Mouse (Mus musculus) gastrocnemius, adult 18-20 months (tissue): ENCODE results near the gene Mtmr3. TPM values are rescaled to one million over a fixed set of nuclear protein-coding genes. Genes with fewer than 3 reads are reported as not detected.
"Not testable (repeated sequence)": the region's sequence is repeated elsewhere in the genome, so short reads cannot be mapped to it uniquely, and the experiment has no call there.

Experiments
- DNase-seq: peaks from one replicate; pipeline ENCODE4 v3.0.0; 2021; ENCODE audit warnings: low spot score
- total RNA-seq, 2 experiments: library from RNA; stranded (reverse); gene quantifications; 2 replicates each; pipeline ENCODE4 v1.2.3; 2021

Mtmr3 gene
- total RNA-seq, 2 experiments from 2014 or later, result 45.1 to 51.2 TPM

DNA sequence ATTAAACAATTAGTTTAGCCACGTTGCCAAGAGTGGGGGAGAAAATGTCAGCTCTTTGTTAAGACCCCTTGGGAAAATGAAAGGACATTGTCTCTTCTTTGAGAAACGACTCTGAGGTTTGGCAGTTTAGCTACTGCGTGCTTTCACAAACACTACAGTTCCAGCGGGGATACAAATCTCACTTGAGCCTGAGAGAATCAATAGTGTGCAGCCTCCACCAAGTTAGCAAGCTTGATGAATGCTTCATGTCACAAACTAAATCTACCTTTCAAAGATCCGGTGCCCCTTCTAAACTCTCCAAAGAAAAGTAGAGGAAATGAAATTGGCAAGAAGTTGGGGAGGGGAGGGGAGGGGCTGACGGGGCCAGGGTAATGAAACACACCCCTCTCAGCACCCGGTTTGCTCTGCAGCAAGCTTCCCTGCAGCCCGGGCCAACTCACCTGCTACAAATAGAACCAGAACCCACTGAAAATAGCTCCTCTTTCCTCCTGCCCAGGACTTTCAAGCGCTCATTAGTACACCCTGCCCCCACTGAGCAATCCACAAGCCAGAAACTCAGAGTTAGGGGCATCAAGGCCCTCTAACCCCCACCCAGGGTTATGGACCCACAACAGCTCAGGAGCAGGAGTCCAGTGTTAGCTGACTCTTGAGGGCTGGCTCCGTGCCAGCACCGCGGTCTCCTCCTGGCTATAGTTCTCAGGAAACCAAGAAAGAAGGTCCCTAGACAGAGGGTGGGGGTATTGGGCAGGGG is 8.2 kb upstream of the Mtmr3 start:
- DNase-seq, result peak; percentile 62

DNA sequence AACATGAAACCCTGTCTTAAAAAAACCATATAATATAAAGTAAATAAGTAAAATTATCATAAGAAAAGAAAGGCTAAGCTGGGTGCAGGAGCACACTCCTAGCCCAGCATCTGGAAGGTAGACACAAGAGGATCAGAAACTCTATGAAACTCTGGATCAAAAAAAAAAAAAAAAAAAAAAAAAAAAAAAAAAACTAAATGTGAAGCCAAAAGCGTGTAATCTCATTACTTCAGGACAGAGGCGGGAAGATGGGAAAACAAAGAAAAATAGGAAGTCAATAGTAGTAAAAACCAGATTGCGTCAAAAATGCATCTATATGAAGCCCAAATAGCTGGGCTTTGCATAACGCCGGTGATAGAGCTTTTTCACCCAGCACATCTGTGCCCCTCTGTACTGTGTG is 7.2 kb upstream of the Mtmr3 start:
- DNase-seq, result no peak

DNA sequence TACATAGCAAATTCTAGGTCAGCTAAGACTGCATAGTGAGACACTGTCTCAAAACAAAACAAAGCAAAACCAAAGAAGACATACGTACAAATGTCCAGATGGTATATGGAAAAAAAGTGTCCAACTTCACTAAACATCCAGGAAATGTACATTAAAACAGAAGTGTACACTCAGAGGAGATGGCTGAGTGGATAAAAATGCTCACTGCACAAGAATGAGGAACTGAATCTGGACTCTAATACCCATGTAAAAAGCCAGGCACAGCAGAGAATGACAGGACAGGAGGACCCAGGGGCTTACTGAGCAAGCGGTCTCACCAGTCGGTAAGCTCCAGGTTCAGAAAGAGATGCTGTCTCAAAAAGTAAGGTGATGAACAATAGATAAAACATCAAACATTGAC is 5.3 kb upstream of the Mtmr3 start:
- DNase-seq, result no peak

DNA sequence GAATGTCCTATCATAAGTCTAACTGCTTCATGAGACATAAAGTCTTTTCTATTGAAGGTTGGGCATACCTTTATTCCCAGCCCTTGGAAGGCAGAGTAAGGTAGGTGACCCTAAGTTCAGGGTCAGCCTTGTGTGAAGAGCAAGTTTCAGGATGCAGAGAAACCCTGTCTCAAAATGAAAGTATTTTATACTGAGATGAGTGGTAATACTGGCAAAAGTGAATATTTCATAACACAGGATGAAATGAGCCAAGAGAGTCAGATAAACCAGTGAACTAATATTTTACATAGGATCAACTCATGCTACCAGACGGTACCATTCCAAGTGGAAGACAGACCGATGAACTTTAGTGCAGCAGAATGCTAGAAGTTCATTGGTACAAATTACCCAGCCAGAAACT is 3.7 kb upstream of the Mtmr3 start:
- no peak for DNase-seq

DNA sequence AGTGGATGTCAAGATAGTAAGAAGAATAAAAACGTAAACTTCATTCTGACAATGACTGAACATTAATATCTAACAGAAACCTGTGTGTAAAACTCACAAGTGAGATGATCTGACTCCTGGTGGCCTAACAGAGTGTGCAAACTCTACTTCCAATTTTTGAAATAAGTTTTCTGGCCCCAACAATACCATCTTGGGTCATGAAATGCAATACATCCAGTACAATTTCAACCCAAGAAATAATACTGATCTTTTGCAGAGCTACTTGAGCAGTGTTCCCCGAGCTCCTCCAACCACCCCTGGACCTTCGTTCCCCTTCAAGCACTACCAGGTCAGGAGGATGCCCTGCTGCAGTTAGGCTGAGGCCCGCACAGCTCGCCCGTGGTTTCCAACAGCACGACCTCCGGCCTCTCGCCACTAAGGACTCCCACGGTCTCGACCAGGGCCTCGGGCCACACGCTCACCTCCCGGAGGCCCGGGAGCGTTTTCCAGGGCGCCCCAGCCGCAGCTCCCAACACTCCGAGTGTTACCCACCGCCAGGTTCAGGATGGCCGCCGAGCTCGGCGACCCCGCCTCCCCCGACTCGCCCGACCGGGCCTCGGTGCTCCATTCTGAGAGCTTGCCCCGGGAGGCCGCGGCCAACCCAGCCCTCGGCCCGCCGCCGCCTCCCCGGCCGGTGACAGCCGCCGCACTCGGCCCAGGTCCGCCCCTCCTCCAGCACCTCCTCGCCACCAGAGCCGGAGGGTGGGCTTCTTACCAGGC is 635 bp downstream of the Mtmr3 start:
- peak; percentile 36 for DNase-seq

DNA sequence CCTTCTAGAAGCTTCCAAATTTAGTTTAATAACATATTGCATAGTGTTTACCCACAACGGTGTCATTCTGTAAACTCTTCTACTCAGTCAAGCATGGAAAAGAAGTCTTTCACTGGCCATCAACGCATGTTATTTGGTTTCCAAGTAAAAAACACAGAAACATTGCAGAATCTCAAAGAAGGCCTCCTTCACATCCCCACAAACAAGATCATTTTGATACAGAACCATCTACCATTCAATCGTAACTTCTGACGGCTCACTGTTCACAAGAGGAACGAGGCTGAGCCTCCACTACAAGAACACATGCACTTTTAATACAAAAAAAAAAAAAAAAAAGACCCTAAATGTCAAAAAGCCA is 1.2 kb downstream of the Mtmr3 start:
- DNase-seq, result no peak

DNA sequence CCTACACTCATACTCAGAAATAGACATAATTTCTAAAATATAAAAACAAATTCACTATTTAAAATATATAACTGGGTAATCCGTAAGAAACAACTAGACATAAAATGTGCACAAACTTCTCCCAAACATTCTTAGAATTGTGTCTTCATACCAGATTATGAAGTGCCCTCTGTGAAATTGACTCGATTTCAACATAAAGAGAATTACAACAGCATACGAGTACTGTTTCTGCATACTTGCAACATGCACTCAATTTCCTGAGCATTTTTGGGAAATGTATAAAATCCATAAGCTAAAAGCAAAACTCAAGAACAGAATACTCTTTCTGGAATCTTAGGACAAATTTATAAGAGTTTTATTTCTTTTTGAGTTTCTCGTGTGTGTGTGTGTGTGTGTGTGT is 2.9 kb downstream of the Mtmr3 start:
- no peak for DNase-seq

DNA sequence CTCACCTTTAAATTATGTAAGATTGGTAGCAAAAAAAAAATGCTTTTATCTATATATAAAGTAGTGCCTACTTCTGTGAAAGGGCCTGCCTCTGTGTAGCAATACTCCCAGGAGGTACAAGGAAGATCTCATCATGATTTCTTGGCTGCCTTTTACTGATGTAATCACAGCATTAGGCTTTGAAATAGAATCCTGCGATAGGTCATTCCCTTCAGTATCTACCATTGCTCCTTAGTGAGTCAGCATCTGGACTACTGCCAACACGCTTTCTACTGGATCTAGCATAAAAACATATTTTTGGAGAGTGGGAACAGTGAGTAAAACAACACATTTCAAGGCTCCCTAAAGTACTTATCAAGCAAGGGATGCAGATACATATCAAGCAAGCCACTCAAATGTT is 16.0 kb downstream of the Mtmr3 start:
- peak; percentile 85 for DNase-seq

DNA sequence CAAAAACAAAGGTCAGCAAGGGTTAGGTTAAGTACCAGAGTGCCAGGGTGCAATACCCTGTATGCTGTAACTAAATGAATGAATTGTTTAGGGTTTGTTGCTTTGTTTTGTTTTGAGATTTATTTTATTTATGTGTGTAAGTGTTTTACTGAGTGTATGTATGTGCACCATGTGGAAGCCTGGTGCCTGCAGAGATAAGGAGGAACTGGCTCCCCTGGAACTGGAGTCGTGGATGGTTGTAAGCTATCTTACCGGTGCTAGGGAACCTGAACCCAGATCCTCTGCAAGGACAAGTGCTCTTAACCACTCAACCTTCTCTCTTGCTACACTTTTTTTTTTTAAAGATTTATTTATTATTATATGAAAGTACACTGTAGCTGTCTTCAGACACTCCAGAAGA is 17.6 kb downstream of the Mtmr3 start:
- no peak for DNase-seq

DNA sequence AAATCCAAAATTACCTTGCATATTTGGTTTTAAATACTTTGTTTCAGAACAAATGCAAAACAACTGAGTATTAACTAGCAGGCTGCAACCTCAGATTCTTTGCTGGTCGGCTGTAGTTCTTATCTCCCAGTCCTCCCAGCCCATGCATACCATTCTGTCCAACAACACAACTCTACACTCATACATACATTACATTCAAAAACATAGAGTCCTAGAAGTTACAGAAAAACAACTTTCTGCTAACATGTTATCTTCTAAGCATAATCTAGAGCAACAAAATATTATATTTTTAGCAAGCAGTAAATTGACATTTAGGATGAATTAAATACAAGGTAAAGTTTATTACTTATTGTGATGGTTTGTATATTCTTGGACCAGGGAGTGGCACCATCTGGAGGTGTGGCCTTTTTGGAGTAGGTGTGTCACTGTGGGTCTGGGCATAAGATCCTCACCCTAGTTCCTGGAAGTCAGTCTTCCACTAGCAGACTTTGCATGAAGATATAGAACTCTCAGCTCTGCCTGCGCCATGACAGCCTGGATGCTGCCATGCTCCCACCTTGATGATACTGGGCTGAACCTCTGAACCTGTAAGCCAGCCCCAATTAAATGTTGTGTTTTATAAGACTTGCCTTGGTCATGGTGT is 18.5 kb downstream of the Mtmr3 start:
- not testable (repeated sequence) for DNase-seq

DNA sequence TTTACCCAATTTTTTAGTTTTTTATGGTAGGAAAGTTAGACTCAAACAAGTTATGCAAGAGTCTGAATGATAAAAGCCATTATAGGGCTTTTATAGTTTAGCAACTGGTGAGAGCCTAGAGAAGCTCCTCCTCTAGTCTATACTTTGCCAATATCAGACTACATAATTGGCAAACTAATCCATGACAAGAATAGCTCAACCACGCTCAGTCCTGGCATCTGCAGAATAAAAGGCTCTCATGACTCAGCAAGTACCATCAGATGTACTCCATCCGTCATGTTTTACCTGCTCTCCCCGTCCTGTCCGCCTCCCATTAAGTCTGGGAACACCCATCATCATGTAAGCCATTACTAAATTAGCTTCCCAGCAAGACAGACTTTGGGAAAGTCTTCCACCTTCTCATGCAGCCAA is 23.2 kb downstream of the Mtmr3 start:
- peak; percentile 65 for DNase-seq

DNA sequence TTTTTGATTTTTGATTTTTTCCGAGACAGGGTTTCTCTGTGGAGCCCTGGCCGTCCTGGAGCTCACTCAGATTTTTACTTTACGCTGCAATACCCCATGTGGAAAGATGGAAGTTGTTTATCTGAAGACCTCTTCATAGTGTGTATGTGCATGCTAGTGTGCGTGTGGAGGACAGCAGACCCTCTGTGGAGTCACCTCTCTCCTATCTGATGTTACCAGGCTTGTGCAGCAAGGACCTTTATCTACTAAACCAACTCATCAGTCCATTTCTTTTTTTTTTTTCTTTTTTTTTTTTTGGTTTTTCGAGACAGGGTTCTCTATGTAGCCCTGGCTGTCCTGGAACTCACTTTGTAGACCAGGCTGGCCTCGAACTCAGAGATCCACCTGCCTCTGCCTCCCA is 28.3 kb downstream of the Mtmr3 start:
- DNase-seq, result no peak

DNA sequence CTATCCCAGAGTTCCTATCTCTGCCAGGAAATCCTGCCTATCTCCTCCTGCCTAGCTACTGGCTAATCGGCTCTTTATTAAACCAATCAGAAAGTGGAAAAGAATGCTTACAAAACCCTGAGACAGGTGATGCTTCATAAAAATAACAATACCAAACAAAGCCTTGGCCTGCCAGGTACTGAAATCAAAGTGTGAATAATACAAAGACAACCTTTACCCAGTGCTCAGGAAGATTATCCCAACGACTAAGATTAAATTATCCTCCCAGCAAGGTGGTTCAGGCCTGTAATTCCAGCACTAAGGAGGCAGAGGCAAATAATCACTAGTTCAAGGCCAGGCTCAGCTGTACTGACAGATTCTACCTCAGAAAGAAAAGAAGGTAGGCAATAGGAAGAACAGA is 29.1 kb downstream of the Mtmr3 start:
- no peak for DNase-seq

DNA sequence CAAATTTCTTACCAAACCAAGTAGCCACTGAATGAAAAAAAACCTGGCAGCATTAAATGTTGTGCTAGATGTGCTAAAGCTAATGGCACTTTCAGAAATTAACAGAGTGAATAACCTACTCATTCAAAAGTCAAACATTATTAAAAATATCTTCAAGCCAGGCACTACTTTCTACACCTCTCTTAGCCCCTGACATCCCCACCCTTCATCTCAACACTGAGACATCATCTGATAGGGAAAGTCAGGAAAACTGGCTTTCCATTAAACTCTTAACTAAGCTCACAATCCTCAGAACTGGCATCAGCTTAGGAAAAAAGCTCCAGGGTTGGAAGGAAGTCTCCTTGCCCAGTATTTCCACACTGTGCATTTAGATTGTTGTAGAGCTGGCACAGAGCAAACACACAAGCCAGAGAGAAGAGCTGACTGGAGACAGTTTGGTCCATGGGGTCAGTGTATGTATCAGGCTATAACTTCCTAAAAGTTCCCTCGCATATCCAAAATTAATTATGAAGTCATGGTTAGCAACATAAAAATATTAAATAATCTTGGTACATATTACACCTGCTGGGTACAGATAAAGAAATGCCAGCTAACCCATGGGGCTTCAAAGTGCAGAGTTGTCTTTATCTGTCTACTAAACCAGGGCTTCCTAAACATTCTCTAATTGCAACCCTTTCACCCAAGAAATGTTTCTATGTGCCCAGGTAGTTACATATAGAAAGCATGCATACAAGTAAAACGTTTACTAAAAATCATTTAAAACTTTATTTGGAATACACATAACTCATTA is 41.2 kb downstream of the Mtmr3 start:
- no peak for DNase-seq

DNA sequence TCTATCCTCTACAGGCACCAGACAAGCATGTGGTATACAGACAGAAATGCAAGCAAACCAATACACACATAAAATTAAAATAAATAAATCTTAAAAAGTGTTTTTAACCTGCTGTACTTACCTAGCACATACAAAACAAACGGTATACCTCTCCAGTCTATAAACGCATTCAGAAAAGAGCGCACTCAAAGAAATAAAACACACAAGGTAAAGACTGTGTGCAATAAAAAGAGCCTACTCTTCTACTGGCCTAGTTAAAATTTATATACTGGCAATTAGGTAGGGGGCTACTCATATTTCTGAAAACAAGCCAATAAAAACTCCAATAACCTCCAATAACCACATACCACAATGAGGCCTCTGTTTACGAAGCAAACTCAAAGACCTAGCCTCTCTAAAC is 47.1 kb downstream of the Mtmr3 start:
- DNase-seq, result no peak

DNA sequence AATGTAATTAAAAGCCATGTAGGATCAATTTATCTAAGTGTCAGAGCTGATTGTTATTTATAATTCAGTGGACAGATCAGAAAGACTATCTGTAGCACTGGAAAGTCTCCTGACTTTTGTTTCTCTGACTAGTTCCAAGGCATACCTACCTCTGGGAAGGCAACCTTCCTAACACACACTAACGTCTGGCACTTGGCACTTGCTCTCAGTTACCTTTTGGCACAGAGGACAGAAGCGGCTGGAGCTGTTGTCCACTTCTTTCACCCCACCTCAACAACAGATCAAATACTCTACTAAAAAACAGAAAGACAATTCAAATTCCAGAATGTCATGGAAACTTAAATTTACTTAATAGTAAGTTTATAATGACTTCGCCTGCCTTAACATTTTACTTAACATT is 48.7 kb downstream of the Mtmr3 start:
- peak; percentile 45 for DNase-seq

DNA sequence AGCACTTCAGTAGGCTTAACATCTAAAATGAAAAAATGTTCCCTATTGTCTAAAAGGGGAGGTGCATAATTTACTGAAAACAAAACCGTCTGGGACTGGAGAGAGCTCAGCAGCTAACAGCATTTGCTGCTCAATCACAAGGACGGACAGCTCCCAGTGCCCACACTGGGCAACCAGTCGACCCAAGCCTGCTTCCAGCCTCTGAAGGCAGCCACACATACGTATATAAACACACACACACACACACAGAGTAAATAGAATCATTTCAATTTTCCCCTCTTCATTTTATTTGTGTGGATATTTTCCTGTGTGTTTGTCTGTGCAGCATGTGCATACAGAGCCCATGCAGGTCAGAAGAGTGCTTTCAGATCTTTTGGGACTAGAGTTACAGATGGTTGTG is 49.3 kb downstream of the Mtmr3 start:
- DNase-seq, result no peak

DNA sequence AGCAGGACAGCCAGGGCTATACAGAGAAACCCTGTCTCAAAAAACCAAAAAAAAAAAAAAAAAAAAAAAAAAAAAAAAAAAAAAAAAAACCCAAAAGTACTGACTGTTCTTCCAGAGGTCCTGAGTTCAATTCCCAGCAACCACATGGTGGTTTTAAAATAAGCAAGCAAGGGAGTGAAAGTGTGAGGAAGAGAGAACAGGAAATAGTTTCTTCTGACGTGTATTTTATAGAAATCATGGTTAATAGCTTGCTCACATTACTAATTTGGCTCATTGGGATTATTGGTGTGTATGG is 50.1 kb downstream of the Mtmr3 start:
- DNase-seq, result not testable (repeated sequence)

DNA sequence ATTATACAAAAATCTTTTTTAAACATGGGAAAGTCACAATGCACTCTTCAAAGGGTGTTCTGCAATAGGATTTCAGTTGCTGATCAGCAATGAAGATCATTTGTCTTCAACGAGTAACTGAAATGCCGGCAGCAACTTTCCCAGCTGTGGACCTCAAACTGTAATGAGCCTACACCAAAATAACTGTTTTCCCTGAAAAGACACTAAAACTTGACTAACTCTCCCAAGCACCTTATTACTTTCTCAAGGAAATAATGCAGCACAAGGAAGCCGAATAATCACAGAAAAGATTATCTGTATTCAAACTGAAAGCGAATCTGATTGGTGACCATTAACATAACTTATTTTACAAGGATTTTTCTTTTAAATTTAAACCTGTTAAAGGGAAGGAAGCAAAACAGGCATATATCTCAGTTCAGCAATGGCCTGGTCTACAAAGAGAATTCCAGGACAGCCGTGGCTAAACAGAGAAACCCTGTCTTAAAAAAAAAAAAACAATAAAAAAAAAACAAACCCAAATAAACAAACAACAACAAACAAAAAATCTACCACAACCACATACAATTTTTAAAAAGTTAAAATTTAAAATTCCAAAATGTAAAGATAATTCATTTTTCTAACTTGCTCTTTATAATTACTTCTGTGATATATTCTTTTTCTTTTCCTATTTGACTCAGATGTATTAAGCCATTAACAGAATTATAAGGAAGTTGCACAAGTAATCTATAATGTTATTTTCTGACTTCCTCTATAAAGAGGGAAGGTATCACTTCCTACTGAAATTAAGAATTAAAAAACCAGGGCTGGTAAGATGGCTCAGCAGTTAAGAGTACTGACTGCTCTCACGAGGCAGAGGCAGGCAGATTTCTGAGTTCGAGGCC is 50.7 kb downstream of the Mtmr3 start:
- no peak for DNase-seq

DNA sequence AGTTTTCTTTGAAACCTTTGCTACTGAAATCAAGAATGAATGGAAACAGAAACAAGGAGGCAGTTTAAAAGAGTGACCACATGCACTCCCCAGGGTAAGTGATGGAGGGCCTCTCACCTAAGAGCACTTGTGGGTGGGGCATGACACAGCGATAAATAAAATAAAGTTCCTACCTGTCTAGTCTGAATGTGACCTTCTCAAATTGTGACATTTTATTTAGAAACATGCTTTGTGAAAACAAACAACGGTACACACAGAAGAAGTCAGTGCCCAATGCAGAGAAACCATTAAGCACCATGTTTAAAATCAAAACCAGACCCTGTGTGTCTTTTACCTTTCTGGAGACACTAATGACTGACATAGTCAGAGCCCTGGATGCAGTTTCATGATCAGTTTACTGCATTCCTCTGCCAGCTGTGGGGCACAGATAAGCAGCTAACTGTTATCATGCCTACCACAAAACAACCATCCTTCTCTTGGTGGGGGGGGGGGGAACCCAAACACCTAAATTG is 51.6 kb downstream of the Mtmr3 start:
- no peak for DNase-seq

DNA sequence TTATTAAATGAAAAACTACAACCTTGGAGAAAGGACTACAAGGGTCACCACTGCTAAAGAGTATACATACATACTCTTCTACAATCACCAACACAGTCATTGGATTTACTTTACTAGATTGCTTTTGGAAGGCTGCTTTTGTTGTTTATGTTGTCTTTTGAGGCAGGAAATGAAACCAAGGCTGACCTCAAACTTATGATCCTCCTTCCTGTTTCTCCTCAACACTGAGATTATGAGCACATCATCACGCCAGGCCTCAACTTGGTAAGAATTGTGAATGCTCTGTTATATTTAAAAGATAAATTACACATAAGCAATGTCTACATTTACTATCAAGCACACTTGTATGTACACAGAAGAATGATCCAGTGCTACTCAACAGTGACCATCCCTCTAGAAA is 58.0 kb downstream of the Mtmr3 start:
- no peak for DNase-seq
